Mouse (Mus musculus): ENCODE results near the gene Kank1. TPM values are rescaled to one million over a fixed set of nuclear protein-coding genes. Genes with fewer than 3 reads are reported as not detected.
A peak's percentile ranks its signal among the peaks of the same experiment; 100 is the strongest.

The Kank1 gene
- polyA plus RNA-seq, 1 experiment from 2014 or later = 59.1 TPM

- Histone ChIP-seq H3K4me3 (no peak overlapping the region), H3K4me1 (peaks cover 10% of the 10 kb centered on the region), H3K27ac (no peak overlapping the region), H3K9ac (no peak overlapping the region), H3K4me2 (replicated peaks) (no peak overlapping the region), H3K36me3 (no peaks in the 10 kb centered on the region), H3K9me3 (no peaks in the 10 kb centered on the region), H3K27me3 (no peaks in the 10 kb centered on the region)
- ATAC-seq (ENCODE audit: low FRiP score, low read depth) = no peak
- WGBS = 91% methylated on average over 3 of the region's 3 CpGs
Measured at GRCm38 (mm10) chr19:25253628-25254027, 16.9 kb downstream of the Kank1 start.

DNA sequence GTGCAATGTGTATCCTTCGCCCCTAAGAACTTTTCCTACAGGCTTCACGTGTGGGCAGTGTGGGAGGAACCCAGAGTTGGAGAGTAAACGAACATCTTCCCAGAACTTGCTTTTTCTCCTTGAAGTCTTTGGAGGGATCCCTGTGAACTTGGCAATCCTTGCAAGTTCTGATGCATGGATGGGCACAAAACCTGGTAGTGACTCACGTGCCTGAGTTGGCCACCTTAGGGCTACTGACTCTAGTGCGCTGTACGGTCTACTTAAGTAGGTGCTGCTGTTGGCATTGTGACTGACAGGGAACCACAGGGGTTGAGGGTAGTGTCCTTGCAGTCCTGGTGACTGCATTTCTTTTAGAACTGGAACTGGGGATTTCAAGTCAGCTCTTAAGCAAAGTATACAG lies 21.5 kb downstream of the Kank1 start:
- H3K27ac ChIP-seq = no peak overlapping the region
- H3K4me2 ChIP-seq (replicated peaks) = no peak overlapping the region
- no peak for ATAC-seq (ENCODE audit: low FRiP score, low read depth)
- H3K9me3 ChIP-seq = no peaks in the 10 kb centered on the region
- H3K4me1 ChIP-seq = no peaks in the 10 kb centered on the region
- no peaks in the 10 kb centered on the region for H3K27me3 ChIP-seq
- no peak overlapping the region for H3K4me3 ChIP-seq
- no peaks in the 10 kb centered on the region for H3K36me3 ChIP-seq
- no peak overlapping the region for H3K9ac ChIP-seq
- WGBS = 89% methylated on average over 6 of the region's 6 CpGs

DNA sequence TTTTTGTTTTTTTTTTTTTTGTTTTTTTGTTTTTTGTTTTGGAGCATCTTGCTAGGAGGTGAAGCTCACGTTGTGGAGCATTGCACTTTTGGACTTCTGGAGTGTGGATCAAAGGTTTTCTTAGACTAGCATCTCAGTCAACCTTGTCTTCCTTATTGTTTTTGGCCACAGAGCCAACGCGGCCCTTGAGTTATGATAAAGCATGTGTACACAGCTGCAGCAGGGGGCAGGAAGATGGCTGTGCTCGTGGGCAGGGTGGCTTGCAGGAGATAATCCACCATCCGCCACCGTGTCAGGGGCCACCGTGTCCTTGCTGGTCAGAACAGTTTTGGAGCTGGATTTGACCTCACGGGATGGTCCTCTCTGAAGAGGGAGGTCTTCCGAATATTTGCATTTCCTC lies 29.4 kb downstream of the Kank1 start:
- no peak overlapping the region for H3K9ac ChIP-seq
- no peak overlapping the region for H3K27ac ChIP-seq
- H3K4me2 ChIP-seq (replicated peaks) = no peak overlapping the region
- no peaks in the 10 kb centered on the region for H3K27me3 ChIP-seq
- H3K4me3 ChIP-seq = no peak overlapping the region
- H3K4me1 ChIP-seq = peaks cover 22% of the 10 kb centered on the region
- H3K9me3 ChIP-seq = 0 out of 2 replicates have a peak, but pooled peaks cover 6% of the 10 kb centered on the region
- ATAC-seq (ENCODE audit: low FRiP score, low read depth) = no peak
- 78% methylated on average over 9 of the region's 9 CpGs for WGBS
- H3K36me3 ChIP-seq = no peaks in the 10 kb centered on the region

DNA sequence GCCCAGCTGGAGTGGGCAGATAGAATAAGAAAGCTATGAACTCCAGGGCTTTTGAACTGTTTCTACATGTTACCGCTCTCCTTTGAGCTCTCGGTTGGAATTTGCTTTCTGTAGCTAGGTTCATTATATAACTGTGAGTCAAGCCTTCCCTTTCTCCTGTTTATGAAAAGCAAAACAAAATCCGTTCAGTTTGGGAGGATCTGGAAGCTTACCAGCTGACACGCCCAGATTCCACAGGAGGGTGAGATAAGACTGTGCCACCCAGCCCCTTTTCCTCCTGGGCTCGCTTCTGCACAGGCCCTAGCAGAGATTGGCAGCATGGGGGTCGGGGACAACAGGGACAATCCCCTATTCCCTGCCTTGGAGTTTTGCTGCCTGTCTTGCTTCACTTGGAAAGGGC lies 30.5 kb downstream of the Kank1 start:
- Histone ChIP-seq H3K27me3 (no peaks in the 10 kb centered on the region), H3K4me2 (replicated peaks) (no peak overlapping the region; the same call in 1 of the 2 replicates), H3K9ac (no peak overlapping the region), H3K27ac (no peak overlapping the region), H3K9me3 (0 out of 2 replicates have a peak, but pooled peaks cover 6% of the 10 kb centered on the region), H3K4me1 (peaks cover 27% of the 10 kb centered on the region), H3K36me3 (no peaks in the 10 kb centered on the region), H3K4me3 (no peak overlapping the region)
- 45% methylated on average over 6 of the region's 6 CpGs for WGBS
- ATAC-seq (ENCODE audit: low FRiP score, low read depth) = no peak

DNA sequence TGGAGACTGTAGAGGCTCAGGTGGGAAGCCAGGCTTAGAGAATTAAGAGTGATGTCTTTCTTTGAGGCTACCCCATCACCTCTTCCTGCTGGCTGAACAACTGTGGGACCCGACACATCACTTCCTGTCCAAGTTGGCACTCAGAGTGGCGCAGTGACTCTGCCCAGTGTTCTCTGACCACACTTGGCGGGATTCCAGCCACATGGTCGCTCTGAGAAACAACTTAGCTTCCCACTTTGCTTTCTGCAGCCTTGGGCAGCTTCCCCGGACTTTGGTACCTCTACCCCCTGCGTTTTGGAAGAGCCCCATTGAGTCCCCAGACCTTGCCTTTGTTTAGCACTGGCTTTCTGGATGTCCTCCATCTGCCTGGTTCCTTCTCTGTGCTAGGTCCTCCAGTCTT lies 31.8 kb downstream of the Kank1 start:
- H3K9ac ChIP-seq = no peak overlapping the region
- H3K4me2 ChIP-seq (replicated peaks) = no peak overlapping the region
- no peaks in the 10 kb centered on the region for H3K27me3 ChIP-seq
- peaks cover 39% of the 10 kb centered on the region for H3K4me1 ChIP-seq
- H3K36me3 ChIP-seq = no peaks in the 10 kb centered on the region
- 0 out of 2 replicates have a peak, but pooled peaks cover 6% of the 10 kb centered on the region for H3K9me3 ChIP-seq
- no peak overlapping the region for H3K27ac ChIP-seq
- 85% methylated on average over 6 of the region's 6 CpGs for WGBS
- ATAC-seq (ENCODE audit: low FRiP score, low read depth) = no peak
- no peak overlapping the region for H3K4me3 ChIP-seq

DNA sequence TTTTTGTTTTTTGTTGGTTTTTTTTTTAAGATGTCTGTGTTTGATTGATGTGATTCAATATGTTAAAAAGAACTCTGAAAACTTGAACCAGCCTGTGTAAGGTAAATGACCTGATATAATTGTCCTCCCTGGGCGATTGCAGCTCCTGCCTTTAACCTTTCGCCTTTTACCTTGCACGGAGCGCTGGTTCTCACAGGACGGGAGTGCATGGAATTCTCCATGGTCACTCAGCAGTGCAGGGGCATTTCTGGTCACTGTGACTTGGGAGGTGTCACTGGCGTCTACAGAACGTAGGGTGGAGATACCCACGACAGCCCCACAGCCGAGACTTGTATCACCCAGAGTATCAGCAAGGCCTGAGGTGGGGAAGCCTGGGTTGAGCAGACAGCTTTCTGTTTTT lies 34.8 kb downstream of the Kank1 start:
- 50% methylated on average over 9 of the region's 9 CpGs for WGBS
- 0 out of 2 replicates have a peak, but pooled peaks cover 6% of the 10 kb centered on the region for H3K9me3 ChIP-seq
- H3K4me2 ChIP-seq (replicated peaks) = no peak overlapping the region
- H3K4me1 ChIP-seq = peaks cover 41% of the 10 kb centered on the region
- no peaks in the 10 kb centered on the region for H3K27me3 ChIP-seq
- no peaks in the 10 kb centered on the region for H3K36me3 ChIP-seq
- no peak overlapping the region for H3K9ac ChIP-seq
- no peak overlapping the region for H3K27ac ChIP-seq
- H3K4me3 ChIP-seq = no peak overlapping the region
- ATAC-seq (ENCODE audit: low FRiP score, low read depth) = no peak

- Histone ChIP-seq H3K36me3 (no peaks in the 10 kb centered on the region), H3K27ac (peak overlapping the region; percentile 61; the same call in 1 of the 2 replicates), H3K9ac (no peak overlapping the region), H3K4me3 (no peak overlapping the region), H3K4me1 (peaks cover 39% of the 10 kb centered on the region), H3K9me3 (0 out of 2 replicates have a peak, but pooled peaks cover 6% of the 10 kb centered on the region), H3K4me2 (replicated peaks) (no peak overlapping the region), H3K27me3 (no peaks in the 10 kb centered on the region)
- no peak for ATAC-seq (ENCODE audit: low FRiP score, low read depth)
Measured at GRCm38 (mm10) chr19:25273179-25273578, 36.4 kb downstream of the Kank1 start.

DNA sequence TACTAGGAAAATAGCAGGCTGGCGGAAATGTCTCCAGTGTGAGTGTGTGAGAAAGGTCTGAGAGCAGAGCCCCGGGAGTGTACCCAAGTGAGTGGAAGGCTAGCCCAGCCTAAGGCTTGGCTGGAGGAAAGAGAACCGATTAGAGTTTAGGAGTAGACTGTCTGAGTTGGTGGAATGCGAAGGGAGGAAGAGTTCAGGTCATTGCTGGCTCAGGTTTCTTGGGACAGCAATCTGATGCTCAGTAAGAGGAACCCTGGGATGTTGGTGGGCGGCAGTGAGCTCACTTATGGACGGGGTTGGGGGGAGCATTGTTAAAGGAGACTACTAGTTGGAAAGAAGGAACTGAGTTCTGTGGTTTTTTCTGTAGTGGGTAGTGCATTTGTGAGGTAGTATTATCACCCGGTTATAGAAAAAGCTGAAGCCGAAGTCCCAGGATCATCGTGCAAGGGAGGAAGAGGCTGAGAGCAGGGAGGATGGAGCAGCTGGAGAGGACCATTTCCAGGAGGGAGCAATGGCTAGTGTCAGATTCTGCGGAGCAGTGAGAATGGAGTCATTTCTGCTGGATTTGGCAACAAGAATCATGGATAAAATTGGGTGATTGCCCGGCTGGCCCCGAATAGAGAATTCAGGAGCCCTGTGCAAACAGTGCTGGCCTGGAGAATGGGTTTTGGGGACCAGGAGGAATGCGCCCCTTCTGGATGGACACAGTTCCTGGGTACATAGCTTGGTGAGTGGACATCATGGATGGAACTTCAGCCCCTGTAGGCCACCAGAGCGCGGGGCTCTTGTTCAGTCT lies 40.0 kb downstream of the Kank1 start:
- H3K36me3 ChIP-seq = no peaks in the 10 kb centered on the region
- H3K9ac ChIP-seq = no peak overlapping the region
- no peaks in the 10 kb centered on the region for H3K9me3 ChIP-seq
- ATAC-seq (ENCODE audit: low FRiP score, low read depth) = no peak
- no peaks in the 10 kb centered on the region for H3K27me3 ChIP-seq
- WGBS = 87% methylated on average over 15 of the region's 15 CpGs
- H3K4me2 ChIP-seq (replicated peaks) = no peak overlapping the region
- no peak overlapping the region for H3K27ac ChIP-seq
- peaks cover 24% of the 10 kb centered on the region for H3K4me1 ChIP-seq
- H3K4me3 ChIP-seq = no peak overlapping the region

GRCm38 (mm10) chr19:25277761-25278160 lies 41.0 kb downstream of the Kank1 start:
- Histone ChIP-seq H3K9me3 (no peaks in the 10 kb centered on the region), H3K4me2 (replicated peaks) (no peak overlapping the region), H3K9ac (no peak overlapping the region), H3K27ac (no peak overlapping the region), H3K36me3 (no peaks in the 10 kb centered on the region), H3K4me3 (no peak overlapping the region), H3K27me3 (no peaks in the 10 kb centered on the region), H3K4me1 (peaks cover 19% of the 10 kb centered on the region)
- ATAC-seq (ENCODE audit: low FRiP score, low read depth) = no peak
- 33% methylated on average over 5 of the region's 5 CpGs for WGBS

DNA sequence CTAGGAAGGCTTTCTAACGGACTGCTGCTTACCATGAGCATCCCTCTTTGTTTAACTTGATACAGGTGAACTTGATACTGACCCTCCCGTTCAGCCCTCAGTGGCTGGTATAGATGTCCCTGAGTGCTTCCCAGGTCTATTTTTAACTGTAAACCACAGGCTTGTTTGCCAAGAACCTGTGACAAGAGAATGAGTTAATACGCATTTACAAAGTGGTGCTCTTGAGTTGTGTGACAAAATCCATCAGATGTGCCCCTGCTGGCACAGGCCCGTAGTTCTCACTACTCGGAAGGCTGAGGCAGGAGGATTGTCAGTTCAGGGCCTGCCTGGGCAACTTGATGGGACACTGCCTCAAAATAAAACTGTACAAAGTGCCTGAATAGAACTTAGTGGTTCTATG lies 42.8 kb downstream of the Kank1 start:
- WGBS = 88% methylated on average over 5 of the region's 5 CpGs
- no peak overlapping the region for H3K27ac ChIP-seq
- no peak overlapping the region for H3K4me2 ChIP-seq (replicated peaks)
- H3K36me3 ChIP-seq = no peaks in the 10 kb centered on the region
- no peak overlapping the region for H3K4me3 ChIP-seq
- no peak for ATAC-seq (ENCODE audit: low FRiP score, low read depth)
- peaks cover 9% of the 10 kb centered on the region; the same call in 1 of the 2 replicates for H3K4me1 ChIP-seq
- H3K27me3 ChIP-seq = no peaks in the 10 kb centered on the region
- no peak overlapping the region for H3K9ac ChIP-seq
- H3K9me3 ChIP-seq = no peaks in the 10 kb centered on the region

GRCm38 (mm10) chr19:25283665-25284064 lies 46.9 kb downstream of the Kank1 start:
- no peak for ATAC-seq (ENCODE audit: low FRiP score, low read depth)
- H3K4me2 ChIP-seq (replicated peaks) = no peak overlapping the region
- no peaks in the 10 kb centered on the region for H3K36me3 ChIP-seq
- peaks cover 10% of the 10 kb centered on the region for H3K4me1 ChIP-seq
- H3K27ac ChIP-seq = no peak overlapping the region
- 64% methylated on average over 2 of the region's 2 CpGs for WGBS
- H3K9ac ChIP-seq = no peak overlapping the region
- no peaks in the 10 kb centered on the region for H3K9me3 ChIP-seq
- H3K27me3 ChIP-seq = no peaks in the 10 kb centered on the region
- H3K4me3 ChIP-seq = no peak overlapping the region

DNA sequence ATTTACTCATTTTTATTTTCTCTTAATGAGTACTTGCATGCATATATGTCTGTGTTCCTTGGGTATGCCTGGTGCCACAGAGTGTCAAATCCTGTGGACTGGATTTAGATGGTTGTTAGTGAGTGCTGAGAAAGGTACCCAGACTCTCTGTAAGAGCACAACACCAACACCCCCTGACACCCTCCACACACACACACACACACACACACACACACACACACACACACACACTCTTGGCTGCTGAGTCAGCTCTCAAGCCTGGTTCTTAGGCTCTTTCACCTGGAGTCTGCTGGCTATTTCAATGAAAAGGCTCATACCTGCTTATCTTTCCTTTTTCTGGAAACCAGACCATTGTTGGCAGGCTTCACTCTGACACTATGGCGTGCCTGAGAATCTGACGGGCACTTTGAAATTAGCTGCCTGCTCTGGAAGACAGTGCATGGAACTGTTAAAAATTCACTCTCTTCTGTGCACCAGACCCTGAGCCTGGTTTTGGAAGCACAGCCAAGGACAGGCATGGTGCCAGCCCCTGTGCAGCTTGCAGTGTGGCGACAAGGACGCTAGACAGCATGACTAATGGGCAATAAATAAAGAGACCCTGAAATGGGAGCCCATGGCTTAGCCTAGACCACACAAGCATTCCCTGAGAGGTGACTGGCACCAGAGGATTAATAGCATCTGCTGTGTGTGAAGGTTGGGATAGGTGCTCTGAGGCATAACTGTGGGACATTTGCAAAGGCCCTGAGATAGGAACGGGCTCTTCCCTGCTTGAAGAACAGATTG lies 49.2 kb downstream of the Kank1 start:
- Histone ChIP-seq H3K4me1 (peaks cover 10% of the 10 kb centered on the region), H3K9me3 (no peaks in the 10 kb centered on the region), H3K27ac (no peak overlapping the region), H3K27me3 (no peaks in the 10 kb centered on the region), H3K4me2 (replicated peaks) (no peak overlapping the region), H3K36me3 (no peaks in the 10 kb centered on the region), H3K9ac (no peak overlapping the region), H3K4me3 (no peak overlapping the region)
- WGBS = 27% methylated on average over 5 of the region's 5 CpGs
- peak; percentile 32 for ATAC-seq (ENCODE audit: low FRiP score, low read depth)
